Mouse (Mus musculus) lung, embryonic 15.5 days (tissue): Measurements from ENCODE around the gene Rgmb. TPM values are rescaled to one million over a fixed set of nuclear protein-coding genes. Genes with fewer than 3 reads are reported as not detected.

Experiments used
- ATAC-seq: fragments of 200-750 bp; cut with Nextera tagmentation; 2 replicates; pipeline ENCODE4 v1.8.0; 2017; ENCODE audit warnings: moderate number of reproducible peaks, borderline replicate concordance; ENCODE audit not compliant: low FRiP score, low TSS enrichment; ENCODE audit errors: extremely low read depth
- H3K27ac ChIP-seq: fragments of 300-500 bp; sonication (generic); 2 replicates; pipeline ENCODE4 v1.5.1; 2015; ENCODE audit warnings: moderate library complexity, mild to moderate bottlenecking, inconsistent platforms
- H3K27me3 ChIP-seq: fragments of 300-500 bp; sonication (generic); 2 replicates; pipeline ENCODE4 v1.6.1; 2015; ENCODE audit warnings: inconsistent platforms
- H3K36me3 ChIP-seq: fragments of 300-500 bp; sonication (generic); 2 replicates; pipeline ENCODE4 v1.6.1; 2015; ENCODE audit warnings: inconsistent platforms
- H3K4me1 ChIP-seq: fragments of 300-500 bp; sonication (generic); 2 replicates; pipeline ENCODE4 v1.6.1; 2015; ENCODE audit warnings: inconsistent platforms
- H3K4me2 ChIP-seq: fragments of 300-500 bp; sonication (generic); 2 replicates; pipeline ENCODE4 v1.6.1; 2015; ENCODE audit warnings: inconsistent platforms, mild to moderate bottlenecking, moderate library complexity
- H3K4me3 ChIP-seq: fragments of 300-500 bp; sonication (generic); 2 replicates; pipeline ENCODE4 v1.5.1; 2015; ENCODE audit warnings: mild to moderate bottlenecking, inconsistent platforms
- H3K9ac ChIP-seq: fragments of 300-500 bp; sonication (generic); 2 replicates; pipeline ENCODE4 v1.6.1; 2015; ENCODE audit warnings: inconsistent platforms
- H3K9me3 ChIP-seq: fragments of 300-500 bp; sonication (generic); 2 replicates; pipeline ENCODE4 v1.6.1; 2016; ENCODE audit warnings: inconsistent platforms
- WGBS: fragments of 180-500 bp; shearing (Covaris S2); methylation state at CpG from one replicate; pipeline ENCODE4 v1.1.7; 2015; 5-methylcytosine and 5-hydroxymethylcytosine counted together
- polyA plus RNA-seq: library from polyadenylated mRNA; unstranded; fragments of >200 nt; fragmentation: Nextera tagmentation; extraction: Ambion mirVana; gene quantifications from 2 replicates; pipeline ENCODE4 v1.2.1, GENCODE M21; 2015

Gene Rgmb
- polyA plus RNA-seq: 13.5 and 14.6 TPM in 2 replicates

DNA sequence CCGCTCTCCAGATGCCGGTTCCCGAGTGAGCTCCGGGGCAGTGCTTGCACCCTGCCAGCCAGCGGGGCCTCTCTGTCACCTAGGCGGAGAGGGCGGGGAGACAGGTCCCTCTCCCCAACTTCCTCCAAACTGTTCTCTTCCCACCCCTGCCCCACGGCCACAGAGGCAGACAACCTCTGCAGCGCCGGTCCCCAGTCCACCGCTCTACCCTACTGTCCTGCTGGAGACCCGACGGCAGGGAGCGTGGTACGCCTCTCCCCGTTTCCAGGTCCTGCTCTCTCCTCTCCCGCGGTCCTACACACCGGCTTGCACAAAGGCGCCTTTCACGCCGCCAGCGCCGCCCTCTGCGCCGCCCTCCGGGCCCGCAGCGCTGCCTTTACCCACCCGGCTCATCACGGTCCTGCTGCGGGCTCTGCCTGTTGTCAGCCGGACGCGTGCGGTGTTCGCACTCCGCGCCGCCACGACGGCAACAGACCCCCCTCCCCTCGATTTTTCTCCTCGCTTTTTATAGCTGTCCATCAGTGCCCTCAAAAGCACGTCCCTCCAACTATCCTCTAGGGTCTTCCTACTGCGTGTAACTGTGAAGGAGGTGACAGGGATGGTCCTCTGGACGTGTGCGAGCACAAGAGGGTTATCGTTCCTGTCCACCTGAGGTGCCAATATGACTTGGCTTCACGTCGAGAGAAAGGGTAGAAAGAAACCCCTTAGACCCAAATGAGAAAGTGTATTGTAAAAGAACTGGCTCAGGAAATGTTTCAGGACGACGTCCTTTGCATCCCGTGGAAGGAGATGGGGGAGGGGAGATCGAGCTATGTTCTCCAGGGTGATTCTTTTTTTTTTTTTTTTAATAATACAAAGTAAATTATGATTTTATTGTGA lies at the start of gene Rgmb:
Gene Rgmb (minus strand): TSS at position 274 of the 879 bp plus-strand sequence.
- Histone ChIP-seq H3K4me2 (peak within 1 kb of the TSS; percentile 95), H3K27ac (peak within 1 kb of the TSS; percentile 48), H3K9ac (peak within 1 kb of the TSS; percentile 45), H3K9me3 (no peaks in the 10 kb centered on the region), H3K36me3 (no peaks in the 10 kb centered on the region), H3K4me1 (peaks cover 23% of the 10 kb centered on the region), H3K4me3 (peak within 1 kb of the TSS; percentile 53), H3K27me3 (peaks cover 4% of the 10 kb centered on the region; the same call in 1 of the 2 replicates)
- ATAC-seq: peak; percentile 28
- WGBS: 2% methylated on average over 52 of the region's 55 CpGs

GRCm38 (mm10) chr17:15874765-15875164 lies 43.9 kb upstream of the Rgmb start:
- WGBS: 72% methylated on average over 6 of the region's 6 CpGs
- Histone ChIP-seq H3K9me3 (no peaks in the 10 kb centered on the region), H3K4me1 (no peaks in the 10 kb centered on the region), H3K27ac (no peak overlapping the region), H3K4me3 (no peak overlapping the region), H3K27me3 (no peaks in the 10 kb centered on the region), H3K36me3 (no peaks in the 10 kb centered on the region), H3K9ac (no peak overlapping the region), H3K4me2 (no peak overlapping the region)
- ATAC-seq: no peak

GRCm38 (mm10) chr17:15872093-15872492 lies 41.3 kb upstream of the Rgmb start:
- Histone ChIP-seq H3K27ac (no peak overlapping the region), H3K4me2 (no peak overlapping the region), H3K4me1 (no peaks in the 10 kb centered on the region), H3K9me3 (no peaks in the 10 kb centered on the region), H3K36me3 (no peaks in the 10 kb centered on the region), H3K4me3 (no peak overlapping the region), H3K27me3 (no peaks in the 10 kb centered on the region), H3K9ac (no peak overlapping the region)
- ATAC-seq: no peak

GRCm38 (mm10) chr17:15865249-15865648 lies 34.4 kb upstream of the Rgmb start:
- H3K36me3 ChIP-seq: no peaks in the 10 kb centered on the region
- no peak overlapping the region for H3K9ac ChIP-seq
- no peak for ATAC-seq
- no peaks in the 10 kb centered on the region for H3K27me3 ChIP-seq
- no peak overlapping the region for H3K27ac ChIP-seq
- 98% methylated on average over 1 of the region's 1 CpGs for WGBS
- H3K4me1 ChIP-seq: no peaks in the 10 kb centered on the region
- H3K9me3 ChIP-seq: no peaks in the 10 kb centered on the region
- H3K4me3 ChIP-seq: no peak overlapping the region
- H3K4me2 ChIP-seq: no peak overlapping the region

GRCm38 (mm10) chr17:15862355-15862754 lies 31.5 kb upstream of the Rgmb start:
- no peaks in the 10 kb centered on the region for H3K9me3 ChIP-seq
- H3K27ac ChIP-seq: no peak overlapping the region
- H3K36me3 ChIP-seq: no peaks in the 10 kb centered on the region
- 59% methylated on average over 4 of the region's 4 CpGs for WGBS
- no peak overlapping the region for H3K9ac ChIP-seq
- no peak for ATAC-seq
- H3K27me3 ChIP-seq: no peaks in the 10 kb centered on the region
- no peak overlapping the region for H3K4me2 ChIP-seq
- H3K4me3 ChIP-seq: no peak overlapping the region
- H3K4me1 ChIP-seq: no peaks in the 10 kb centered on the region

DNA sequence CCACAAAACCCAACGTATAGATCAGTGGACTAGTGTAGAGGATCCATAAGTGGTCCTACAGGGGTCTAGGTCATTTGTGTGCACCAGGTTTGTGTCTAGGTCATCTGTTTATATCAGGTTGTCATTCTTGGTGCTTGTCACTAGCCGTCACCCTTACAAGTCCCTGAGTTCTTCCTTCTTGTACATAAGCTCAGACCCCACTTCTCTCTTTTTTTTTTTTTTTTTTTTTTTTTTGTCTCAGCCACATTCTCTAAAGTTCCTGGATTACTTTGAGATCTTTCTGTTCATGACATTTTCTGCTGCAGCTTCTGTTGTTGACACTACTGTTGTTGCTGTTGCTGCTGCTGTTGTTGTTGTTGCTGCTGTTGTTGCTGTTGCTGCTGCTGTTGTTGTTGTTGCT lies 22.3 kb upstream of the Rgmb start:
- H3K4me2 ChIP-seq: no peak overlapping the region
- H3K4me1 ChIP-seq: no peaks in the 10 kb centered on the region
- 60% methylated on average over 2 of the region's 2 CpGs for WGBS
- H3K36me3 ChIP-seq: no peaks in the 10 kb centered on the region
- H3K27me3 ChIP-seq: no peaks in the 10 kb centered on the region
- no peaks in the 10 kb centered on the region for H3K9me3 ChIP-seq
- ATAC-seq: no peak
- H3K4me3 ChIP-seq: no peak overlapping the region
- no peak overlapping the region for H3K9ac ChIP-seq
- H3K27ac ChIP-seq: no peak overlapping the region

DNA sequence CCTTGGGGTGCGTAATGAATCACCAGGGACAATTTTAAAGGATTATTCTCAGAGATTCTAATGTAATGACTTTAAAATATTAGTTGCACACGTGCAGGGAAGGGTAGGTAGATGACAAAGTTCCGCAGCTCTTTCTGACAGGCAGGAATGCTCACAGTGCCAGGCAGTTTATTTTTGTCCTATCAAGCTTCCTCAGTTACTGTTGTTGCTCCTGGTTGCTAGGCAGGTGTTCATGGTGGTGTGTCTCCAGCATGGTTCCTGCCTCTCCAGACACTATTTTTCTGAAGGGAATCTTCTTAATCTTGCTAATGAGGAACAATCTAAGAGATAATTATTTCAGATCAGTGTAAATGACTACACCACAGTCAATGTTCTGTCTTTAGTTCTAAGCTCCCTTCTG lies 19.7 kb upstream of the Rgmb start:
- no peaks in the 10 kb centered on the region for H3K4me1 ChIP-seq
- no peak for ATAC-seq
- no peaks in the 10 kb centered on the region for H3K27me3 ChIP-seq
- no peak overlapping the region for H3K9ac ChIP-seq
- no peaks in the 10 kb centered on the region for H3K36me3 ChIP-seq
- no peak overlapping the region for H3K27ac ChIP-seq
- 62% methylated on average over 3 of the region's 3 CpGs for WGBS
- no peak overlapping the region for H3K4me3 ChIP-seq
- H3K9me3 ChIP-seq: no peaks in the 10 kb centered on the region
- H3K4me2 ChIP-seq: no peak overlapping the region

DNA sequence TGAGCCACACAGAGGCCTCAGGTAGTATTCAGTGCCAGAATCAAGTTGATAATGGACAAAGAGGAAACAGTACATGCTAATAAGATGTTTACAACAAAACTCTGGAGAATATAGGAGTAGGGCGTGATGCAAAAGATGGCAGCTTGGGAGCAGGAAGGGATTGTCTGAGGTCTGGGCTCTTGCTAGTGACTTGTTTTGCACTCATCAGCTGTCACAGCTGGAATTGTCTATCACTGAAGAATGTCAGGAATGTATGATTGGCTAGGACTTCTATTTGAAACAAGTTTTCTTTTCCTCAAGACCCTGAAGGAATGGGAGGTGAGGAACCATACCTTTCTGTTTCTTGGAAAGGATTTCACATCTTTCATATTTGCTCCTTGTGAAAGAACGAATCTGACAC lies 10.6 kb upstream of the Rgmb start:
- Histone ChIP-seq H3K9me3 (no peaks in the 10 kb centered on the region), H3K4me1 (no peaks in the 10 kb centered on the region), H3K4me2 (no peak overlapping the region), H3K27me3 (no peaks in the 10 kb centered on the region), H3K27ac (no peak overlapping the region), H3K4me3 (no peak overlapping the region), H3K9ac (no peak overlapping the region), H3K36me3 (no peaks in the 10 kb centered on the region)
- no peak for ATAC-seq
- WGBS: 76% methylated on average over 2 of the region's 2 CpGs

- 24% methylated on average over 5 of the region's 5 CpGs for WGBS
- Histone ChIP-seq H3K4me1 (peaks cover 20% of the 10 kb centered on the region), H3K4me3 (no peak overlapping the region), H3K4me2 (no peak overlapping the region), H3K27me3 (peaks cover 4% of the 10 kb centered on the region; the same call in 1 of the 2 replicates), H3K36me3 (no peaks in the 10 kb centered on the region), H3K27ac (no peak overlapping the region), H3K9me3 (no peaks in the 10 kb centered on the region), H3K9ac (no peak overlapping the region)
- ATAC-seq: no peak
Measured at GRCm38 (mm10) chr17:15832398-15832797, 1.6 kb upstream of the Rgmb start.

DNA sequence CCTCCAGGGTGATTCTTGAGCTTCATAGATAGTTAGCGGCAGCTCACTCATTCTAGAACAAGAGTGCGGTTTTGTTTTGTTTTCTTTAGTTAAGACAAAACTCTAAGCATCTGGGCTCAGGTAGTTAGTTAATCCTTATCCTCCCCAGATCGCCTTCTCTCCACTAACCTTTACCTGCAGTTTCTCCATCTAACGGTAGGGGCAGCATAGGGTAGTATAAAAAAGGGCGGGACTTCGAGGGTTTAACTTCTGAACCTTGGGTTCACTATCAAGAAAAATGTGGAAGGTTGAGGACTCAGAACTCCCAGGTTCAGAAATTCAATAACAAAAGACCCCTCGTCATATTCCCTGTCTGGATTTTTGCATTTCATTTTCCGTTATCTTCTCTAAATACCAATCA lies 971 bp upstream of the Rgmb start:
- Histone ChIP-seq H3K4me2 (no peak overlapping the region), H3K27me3 (peaks cover 4% of the 10 kb centered on the region; the same call in 1 of the 2 replicates), H3K27ac (no peak overlapping the region), H3K9me3 (no peaks in the 10 kb centered on the region), H3K36me3 (no peaks in the 10 kb centered on the region), H3K4me1 (peaks cover 23% of the 10 kb centered on the region), H3K9ac (no peak overlapping the region), H3K4me3 (no peak overlapping the region)
- 23% methylated on average over 8 of the region's 8 CpGs for WGBS
- no peak for ATAC-seq

GRCm38 (mm10) chr17:15830171-15830765 lies 571 bp downstream of the Rgmb start:
- ATAC-seq: no peak
- WGBS: 1% methylated on average over 34 of the region's 34 CpGs
- Histone ChIP-seq H3K9me3 (no peaks in the 10 kb centered on the region), H3K9ac (peak overlapping the region; percentile 45), H3K36me3 (no peaks in the 10 kb centered on the region), H3K4me1 (peaks cover 23% of the 10 kb centered on the region), H3K4me2 (peak overlapping the region; percentile 95), H3K4me3 (peak overlapping the region; percentile 53), H3K27ac (peak overlapping the region; percentile 48; the same call in 1 of the 2 replicates), H3K27me3 (peaks cover 4% of the 10 kb centered on the region; the same call in 1 of the 2 replicates)
